Mouse (Mus musculus) mouse embryonic stem cell (cell line): ENCODE data around the gene Carmil1.
"Not testable (repeated sequence)": the region's sequence is repeated elsewhere in the genome, so short reads cannot be mapped to it uniquely, and the experiment has no call there.

ENCODE experiments used
- in situ Hi-C, 2 experiments: fragments of 300-500 bp; cut with MboI; formaldehyde crosslinking; loops; 1 replicate in 1 of 2; 3 replicates in 1 of 2; pipeline ENCODE4 v1.14.3; 2019 to 2020; ENCODE audit warnings: low sequenced_read_pairs in 2 of 2, low pct_unique_long_range_greater_than_20kb in 1 of 2, mixed read lengths in 1 of 2; ENCODE audit not compliant: unreplicated experiment in 1 of 2

Carmil1 gene

DNA sequence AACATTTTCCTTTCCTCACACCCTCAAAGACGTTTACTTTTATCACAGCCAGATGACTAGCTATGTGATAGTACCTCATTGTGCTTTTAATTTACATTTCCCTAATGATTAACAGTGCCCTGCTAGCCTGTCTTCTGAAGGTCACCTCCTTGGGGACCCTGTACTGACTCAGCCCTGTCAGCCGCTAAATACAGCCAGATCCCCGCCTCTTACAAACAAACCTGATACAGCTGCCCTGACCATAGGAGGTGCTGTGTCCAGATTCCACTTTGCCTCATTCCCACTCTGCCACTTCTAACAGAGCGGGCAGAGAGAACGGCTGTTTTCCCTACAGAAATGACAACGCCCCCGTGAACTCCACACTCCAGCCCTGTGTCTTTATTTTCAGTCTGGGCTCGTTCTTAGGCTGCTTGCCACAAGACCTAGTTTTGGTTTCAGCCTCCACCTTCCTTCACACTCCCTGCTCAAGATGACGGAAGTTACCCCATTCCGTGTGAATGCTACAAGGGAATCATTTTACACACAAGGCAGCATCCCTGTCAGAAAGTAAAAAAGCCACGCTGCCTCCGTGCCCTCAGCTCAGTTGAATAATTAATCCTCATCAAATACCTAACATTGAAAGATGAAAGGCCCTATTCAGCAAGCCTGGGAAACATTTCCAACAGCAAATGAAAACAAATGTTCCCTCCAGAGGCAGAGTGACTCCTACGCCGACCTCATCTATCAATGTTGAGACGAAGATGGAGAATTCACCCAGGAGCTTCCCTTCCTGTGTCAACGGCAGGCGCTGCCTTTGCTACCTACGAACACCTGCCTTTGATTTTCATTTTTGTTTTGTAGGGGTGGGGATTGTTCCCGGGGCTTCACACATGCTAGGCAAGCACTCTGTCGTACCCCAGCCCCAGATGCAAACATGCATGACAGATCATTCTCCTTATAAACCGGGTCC lies 145.0 kb downstream of the Carmil1 start:
- in situ Hi-C loops = no loop called here

DNA sequence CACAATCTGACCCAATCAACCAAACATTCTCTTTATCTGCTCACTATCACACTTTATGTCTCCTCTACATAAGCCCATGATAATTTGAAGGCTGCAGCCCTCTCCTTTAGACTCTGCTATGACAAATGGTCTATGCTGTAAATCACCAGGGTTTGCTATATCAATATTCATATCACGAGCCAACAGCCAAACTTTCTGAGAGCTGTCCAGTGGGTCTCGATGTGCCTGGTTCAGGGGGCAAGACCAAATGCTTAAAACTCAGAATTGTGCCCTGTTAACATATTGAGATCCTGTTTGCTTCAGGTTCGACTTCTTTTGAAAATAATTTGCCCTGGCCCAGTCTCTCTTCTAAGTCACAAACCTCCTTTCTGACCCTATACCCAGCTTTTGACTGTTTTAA lies 147.7 kb downstream of the Carmil1 start:
- in situ Hi-C loops = no loop called here

DNA sequence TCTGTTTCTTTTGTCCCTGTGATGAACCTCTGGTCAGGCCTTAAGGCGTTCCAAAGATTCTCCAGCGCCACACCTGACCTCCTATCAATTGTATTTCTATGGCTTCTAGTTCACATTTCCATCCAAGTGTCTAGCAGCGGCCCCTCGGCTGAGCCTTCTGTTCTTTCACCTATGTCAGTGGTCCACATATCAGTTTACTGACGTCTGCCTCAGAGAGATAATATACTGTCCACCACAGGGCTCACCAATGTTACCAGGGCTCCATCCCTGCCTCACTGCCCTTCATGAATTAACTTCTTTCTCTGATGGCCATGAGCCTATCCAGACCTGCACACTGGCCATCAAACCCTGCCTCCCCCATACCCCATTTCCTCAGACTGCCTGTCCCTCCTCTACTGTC lies 149.3 kb downstream of the Carmil1 start:
- in situ Hi-C loops = no loop called here

DNA sequence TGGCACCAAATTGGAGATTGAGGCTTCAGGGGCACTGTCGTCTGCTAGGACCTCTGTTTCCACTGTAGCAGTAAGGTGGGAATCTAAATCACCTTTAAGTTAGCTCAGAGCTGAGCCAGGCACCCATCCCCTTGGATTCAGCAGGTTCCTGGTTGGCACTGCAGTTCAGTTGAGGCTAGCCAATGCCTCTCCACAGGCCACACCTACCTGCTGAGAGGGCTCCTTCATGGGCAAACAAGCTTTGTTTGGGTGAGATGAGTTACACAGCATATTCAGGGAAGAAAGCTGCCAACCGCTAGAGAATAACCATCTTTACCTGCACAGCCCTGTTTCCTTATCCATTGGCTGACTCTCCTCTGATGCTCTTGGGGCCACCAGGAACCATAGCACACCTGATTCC lies 149.9 kb downstream of the Carmil1 start:
- in situ Hi-C loops = no loop called here

DNA sequence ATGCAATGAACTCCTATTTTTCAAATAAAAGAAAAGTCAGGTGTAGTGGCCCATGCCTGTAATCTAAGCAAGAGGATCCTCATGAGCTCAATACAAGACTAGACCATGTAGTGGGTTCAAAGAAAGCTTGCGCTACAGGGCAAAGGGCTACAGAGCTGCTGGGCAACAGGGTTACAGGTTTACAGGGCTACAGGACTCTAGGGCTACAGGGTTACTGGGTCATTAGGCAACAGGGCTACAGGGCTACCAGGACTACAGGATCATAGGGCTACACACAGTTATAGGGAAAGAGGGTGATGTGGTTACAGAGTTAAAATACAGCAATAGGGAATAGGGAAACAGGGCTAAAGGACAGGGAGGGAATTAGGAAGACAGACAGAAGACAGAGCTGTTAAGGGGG lies 151.9 kb downstream of the Carmil1 start:
- in situ Hi-C loops = no loop called here

DNA sequence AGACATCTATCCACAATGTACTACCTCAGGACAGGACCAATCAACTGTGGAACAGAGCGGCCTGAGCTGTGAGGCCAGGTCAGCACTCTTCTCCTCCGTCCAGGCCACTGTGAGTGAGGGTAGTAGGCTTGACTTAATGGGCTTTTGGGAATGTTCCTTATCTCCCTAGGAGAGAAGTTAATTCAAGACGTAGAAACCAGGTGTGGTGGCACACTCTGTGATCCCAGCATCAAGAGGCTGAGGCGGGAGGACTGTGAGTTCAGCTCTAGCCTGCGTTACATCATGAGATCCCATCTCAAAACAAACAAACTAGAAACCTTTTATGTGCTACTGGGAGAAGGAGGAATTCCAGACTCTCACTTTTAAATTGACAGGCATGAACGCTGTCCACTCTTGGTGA lies 154.7 kb downstream of the Carmil1 start:
- in situ Hi-C loops = no loop called here

DNA sequence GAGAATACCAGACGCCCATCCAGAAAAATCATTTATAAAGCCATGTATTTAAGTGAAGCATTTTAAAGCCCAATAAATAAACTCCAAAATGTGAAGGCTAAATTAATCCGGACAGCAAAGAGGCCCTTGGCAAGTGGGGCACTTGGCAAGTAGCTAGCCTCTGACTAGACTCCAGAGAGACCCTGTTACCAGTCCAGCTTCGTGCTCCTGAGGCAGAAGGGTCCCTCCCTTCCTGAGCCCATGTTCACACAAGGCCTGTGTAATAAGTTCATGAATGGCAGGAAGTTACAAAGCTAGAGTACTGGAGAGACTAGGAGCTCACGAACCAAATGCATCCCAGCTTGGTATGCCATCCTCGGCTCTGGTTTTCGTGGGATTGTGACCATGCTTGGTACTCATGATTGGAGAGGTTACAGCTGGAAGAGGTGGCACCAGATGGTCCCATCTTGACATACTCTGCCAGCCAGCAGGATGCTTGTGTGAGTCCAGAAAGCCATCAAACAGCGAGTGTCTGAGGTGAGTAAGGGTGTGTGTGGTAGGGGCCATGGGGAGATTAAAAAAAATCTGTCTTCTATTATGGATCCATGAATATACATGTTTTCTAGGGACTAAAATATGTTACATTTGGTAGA lies 163.3 kb downstream of the Carmil1 start:
- in situ Hi-C loops = no loop called here

DNA sequence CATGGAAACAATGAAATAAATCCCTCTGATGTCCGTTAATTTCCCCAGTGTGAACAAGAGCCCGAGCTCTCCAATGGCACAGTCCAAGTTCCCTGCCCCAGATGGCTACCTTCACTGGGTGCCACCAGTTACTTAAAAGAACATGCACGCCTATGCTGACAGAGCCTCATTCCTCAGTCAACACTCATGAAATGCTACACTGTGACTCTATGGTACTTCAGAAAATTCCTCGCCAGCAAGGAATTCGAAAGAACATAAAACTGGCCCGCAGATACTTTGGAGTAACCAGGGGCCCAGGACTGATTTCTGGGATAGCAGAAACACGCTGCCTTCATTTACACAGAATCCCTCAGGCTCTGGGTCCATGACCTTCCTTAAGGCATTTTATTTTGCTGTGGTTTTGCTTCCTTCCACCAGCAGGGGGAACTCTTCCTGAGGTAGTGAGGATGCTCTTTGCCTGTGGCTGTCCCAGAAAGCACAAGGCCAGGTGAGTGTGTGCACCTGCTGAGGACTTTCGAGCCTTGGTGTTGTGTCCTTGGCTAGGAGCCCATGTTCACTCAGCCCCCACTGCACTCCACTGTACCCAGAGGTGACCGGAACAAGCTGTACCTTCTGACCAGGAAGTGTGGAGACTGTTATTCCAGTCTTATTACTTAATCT lies 167.8 kb downstream of the Carmil1 start:
- in situ Hi-C loops = no loop called here

DNA sequence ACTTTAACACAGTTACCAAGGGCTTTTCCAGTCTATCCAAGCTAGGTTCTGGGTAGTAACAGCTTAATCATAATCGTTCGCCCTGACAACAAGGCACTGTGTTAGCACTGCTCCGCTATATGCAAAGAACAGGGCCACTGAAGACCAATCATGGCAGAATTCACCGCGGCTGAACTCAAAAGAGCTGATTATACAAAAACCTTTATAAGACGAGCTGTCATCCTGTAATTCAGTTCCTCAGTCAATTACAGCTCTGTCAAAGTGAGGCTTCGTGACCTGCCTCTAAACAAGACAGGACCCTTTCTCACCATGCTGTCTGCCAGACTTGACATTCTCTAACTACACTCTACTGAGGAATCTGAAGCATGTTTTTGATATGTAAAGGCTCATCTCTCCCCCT lies 170.3 kb downstream of the Carmil1 start:
- in situ Hi-C loops = no loop called here

DNA sequence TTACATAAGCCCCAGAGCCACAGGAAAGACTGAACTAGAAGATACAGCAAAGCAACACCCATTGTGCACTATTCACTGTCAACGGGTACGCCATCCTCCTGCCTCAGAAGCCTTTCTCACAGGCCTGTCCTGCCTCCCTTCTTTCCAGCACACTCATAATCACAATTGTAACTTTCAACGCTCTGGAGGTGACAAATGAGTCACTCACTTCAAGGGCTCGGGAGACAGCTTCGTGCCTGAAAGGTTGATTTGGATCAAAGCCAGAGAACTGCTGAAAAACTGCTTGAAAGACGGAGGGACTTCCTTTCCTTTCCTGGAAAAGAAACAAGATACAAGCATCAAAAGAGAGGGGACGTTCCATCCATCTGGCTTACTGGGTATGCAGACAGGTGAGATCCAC lies 172.3 kb downstream of the Carmil1 start:
- in situ Hi-C loops = no loop called here

DNA sequence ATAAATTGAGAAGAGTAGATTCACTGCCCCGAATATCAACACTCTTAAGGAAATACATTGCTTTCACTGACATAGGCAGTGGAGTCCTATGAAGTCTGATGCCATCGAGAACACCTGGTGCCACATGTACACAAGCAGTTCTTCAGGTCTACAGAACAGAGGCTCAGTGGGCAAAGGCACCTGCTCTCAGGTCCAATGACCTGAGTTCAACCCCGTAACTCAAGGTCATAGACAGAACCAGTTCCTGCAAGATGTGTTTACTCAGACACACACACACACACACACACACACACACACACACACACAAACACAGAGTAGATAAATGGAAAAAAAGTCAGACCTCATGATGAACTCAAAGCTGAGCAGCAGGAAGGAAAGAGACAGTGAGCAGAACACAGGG lies 173.5 kb downstream of the Carmil1 start:
- in situ Hi-C loops = no loop called here

DNA sequence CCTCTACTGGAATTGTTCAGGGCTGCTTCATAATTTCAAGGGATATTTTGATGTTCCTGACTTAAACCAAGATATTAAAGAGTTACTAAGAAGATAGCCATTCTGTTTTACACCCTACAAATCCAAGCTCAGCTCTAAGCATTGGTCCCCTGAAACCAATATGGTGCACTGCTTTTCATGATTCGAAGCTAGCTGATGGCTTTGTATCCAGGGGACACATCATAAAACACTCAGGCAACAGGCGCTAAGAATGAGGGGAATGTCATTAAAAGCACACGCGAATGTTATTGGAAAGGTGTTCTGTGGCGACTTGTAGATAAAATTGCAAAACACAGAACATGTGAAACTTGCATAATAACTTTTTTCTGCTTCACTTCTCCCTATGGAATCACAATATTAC lies 174.8 kb downstream of the Carmil1 start:
- in situ Hi-C loops = no loop called here

DNA sequence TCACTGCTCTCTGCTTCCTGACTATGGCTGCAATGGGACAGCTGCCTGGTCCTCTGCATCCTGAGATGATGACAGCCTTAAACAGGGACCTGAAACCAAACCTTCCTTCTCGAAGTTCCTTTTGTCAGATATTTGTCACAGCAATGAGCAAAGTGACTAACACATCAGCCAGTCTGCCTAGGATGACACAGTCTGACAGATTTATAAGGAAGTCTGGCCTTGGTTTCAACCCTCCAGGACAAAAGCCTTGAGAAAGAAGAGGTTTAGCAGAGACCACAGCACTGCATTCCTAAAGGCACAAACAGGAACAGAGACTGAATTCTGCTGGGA lies 175.3 kb downstream of the Carmil1 start:
- in situ Hi-C loops = no loop called here

DNA sequence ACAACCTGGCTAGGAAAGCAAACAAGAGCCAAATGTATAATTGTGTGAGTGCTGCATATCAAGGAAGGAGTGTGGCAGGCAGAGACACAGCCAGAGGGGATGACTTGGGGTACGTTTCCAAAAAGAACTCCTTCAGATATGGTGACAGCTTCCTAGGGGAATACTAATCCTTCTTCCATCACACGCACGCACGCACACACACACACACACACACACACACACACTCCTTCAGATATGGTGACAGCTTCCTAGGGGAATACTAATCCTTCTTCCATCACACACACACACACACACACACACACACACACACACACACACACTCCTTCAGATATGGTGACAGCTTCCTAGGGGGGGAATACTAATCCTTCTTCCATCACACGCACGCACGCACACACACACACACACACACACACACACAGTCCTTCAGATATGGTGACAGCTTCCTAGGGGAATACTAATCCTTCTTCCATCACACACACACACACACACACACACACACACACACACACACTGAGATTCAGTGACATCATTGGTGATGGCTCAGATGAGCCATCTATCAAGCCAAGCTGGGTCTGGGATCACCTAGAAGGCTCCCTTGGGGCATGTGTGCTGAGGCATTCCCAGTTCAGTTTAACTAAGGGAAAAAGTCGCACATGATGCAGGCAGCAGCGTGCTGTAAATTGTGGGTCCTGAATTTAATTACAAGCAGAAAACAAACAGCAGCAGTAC lies 175.8 kb downstream of the Carmil1 start:
- in situ Hi-C loops = not testable (repeated sequence)

DNA sequence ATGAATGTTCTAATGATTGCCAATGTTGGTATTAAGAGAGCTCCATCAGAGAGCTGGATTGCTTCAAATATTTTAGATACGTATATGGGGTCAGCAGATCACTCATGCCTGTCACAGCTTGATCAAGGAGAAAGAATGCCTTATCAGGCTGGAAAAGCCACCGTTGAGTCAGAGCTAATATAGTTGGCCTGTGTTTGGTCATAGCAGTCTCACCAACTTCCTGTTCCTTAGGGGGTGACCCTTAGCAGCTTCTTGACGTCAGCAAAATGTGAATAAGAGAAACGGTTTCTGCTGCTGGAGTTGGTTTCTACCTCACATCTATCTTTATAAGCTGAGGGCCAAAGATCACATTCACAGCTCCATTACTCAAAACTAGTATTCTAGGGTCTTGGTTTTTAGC lies 176.6 kb downstream of the Carmil1 start:
- in situ Hi-C loops = no loop called here

DNA sequence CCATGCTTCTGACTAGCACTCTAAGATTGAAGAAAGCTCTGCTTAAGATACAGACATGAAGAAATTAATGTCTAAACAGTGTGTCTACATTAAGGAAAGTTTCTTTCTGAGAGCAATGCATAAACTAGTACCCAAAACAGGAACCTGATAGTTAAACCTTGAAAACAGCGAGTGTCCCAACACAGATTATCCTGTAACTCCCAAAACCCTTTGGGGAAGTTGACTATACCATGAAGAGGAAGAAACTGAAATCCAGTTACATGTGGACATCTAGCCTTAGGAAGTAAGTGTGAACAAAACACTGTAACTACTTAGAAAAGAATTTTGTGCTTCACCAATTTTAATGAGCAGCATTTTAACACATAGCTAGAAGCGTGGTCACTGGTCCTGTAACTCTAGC lies 177.4 kb downstream of the Carmil1 start:
- in situ Hi-C loops = no loop called here

DNA sequence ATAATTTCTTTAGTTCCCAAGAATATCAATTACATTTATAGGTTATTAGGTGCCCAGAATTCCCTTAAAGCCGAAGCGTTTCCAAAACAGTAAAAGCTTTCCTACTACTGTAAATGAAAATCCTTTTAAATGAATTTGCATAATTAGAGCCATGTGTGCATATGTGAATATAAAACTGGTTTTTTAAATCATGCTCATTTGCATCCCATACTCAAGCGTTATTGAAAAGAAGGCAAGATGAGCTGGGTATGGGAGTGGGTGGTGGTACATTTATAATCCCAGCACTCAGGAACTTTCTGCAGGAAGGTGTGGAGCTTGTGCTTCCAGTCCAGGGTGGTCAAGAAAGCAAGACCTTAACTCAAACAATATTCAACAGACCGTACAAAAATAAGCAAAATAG lies 178.3 kb downstream of the Carmil1 start:
- in situ Hi-C loops = no loop called here

DNA sequence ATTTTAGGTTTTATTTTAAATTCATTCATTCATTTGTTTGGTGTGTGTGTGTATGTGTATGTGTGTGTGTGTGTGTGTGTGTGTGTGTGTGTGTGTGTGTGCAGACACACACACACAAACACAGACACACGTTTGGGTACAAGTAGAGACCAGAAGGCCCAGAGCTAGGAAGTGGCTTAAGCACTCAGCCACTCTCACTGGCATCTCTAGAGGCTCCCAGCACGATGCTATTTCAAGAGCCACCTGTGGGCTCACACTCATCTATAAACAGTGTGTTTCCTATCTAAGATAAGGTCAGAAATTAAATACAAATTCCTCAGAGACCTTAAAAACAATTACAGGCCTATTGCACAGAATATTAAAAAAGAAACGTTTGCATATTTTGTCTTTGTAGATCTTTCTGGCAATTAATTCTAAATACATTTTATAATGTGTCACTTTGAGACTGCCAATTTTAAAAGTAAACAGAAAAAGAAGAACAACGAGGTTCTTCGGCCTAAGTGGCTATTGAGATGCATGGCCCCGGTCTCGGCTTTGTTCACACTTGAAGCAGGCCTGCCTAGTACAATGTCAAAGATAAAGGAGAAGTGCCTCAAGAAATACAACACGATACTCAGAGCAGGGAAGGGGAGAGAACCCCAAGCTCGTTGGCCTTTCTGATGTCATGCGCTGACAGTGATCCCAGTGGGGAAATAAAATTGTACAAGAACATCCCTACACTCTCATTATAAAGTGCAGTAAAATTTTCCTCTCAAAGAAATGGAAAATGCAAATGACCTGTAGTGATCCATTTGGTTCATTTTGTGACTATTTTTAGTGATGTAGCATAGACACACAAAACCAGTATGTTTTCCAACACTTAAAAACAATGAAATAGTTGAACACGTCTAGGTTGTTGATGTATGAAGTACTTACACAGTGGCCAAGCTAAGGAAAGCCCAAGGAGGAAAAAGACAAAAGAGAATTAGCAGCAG lies 179.2 kb downstream of the Carmil1 start:
- in situ Hi-C loops = no loop called here
